Mouse (Mus musculus) spleen, adult 2 months (tissue): ENCODE data around the gene Tescl.

Experiments used
- CTCF ChIP-seq: fragments of 200-500 bp; IDR thresholded peaks from 2 replicates; pipeline ENCODE4 v1.5.1; 2011; ENCODE audit warnings: mild to moderate bottlenecking, inconsistent platforms; ENCODE audit not compliant: insufficient read depth, insufficient read length, insufficient replicate concordance; ENCODE audit errors: extremely low read depth
- POLR2A ChIP-seq: fragments of 200-500 bp; IDR thresholded peaks from 2 replicates; pipeline ENCODE4 v1.6.1; 2011; ENCODE audit warnings: low read depth, low read length, inconsistent platforms

DNA sequence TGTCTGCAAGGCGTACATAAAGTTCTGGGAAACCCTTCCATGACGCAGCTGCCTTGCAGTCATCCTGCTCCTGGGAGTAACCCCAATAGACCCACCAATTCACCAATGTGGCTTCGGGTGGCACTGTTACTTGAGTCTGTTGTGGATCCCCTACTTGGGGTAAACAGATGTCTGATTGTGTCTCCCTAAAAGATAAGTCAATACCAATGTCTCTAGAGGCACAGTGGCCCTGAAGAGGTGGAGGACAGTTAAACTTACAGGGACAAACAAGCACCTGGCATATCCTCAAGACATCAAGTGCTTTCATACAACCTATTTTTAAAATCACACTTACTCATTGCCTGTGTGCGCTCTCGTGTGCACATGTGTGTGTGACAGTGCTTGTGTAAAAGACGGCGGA, 38.4 kb downstream of the Tescl start:
- TF ChIP-seq CTCF (no peak), POLR2A (no peak)
